ENCODE assay signal across 17 mouse cellular contexts in the genomic region with DNA sequence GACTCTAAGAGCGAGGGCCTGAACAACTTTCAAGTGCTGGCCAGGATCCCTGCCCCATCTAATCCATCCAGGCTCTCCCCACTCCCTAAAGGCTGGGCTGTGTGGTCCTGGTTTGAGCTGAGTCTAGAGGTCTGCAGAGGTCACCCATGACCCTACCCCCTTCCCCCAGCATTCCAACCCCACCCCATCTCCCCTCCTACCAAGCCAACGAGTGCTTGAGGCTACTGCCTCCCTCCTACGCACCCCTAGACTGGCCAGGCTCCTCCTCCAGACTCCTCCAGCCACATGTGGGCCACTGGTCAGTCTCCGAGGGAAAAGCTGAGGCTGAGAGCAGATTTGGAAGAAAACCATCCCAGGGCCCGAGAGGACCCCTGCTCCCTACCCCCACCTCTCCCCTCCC.
DNase-seq lines count a peak whose midpoint lies in the region; ATAC-seq and TF ChIP-seq lines count a peak whose summit lies in the region.
"Had no signal": no experiment of that assay in that cellular context is flagged by ENCODE, and none has a peak within 500 bp of the region (broad histone marks: within the 10 kb centered on the region; RNA-seq: fewer than 3 reads in every experiment).

No protein-coding gene starts in this region.

- no peaks in the 10 kb centered on the region for H3K9me3 ChIP-seq in forebrain, embryonic 12.5 days
- H3K9me3 ChIP-seq in forebrain, embryonic 16.5 days (ENCODE audit: control insufficient read depth, low read length), result no peaks in the 10 kb centered on the region
- no peaks in the 10 kb centered on the region for H3K9me3 ChIP-seq in kidney, embryonic 15.5 days (replicated peaks)
- H3K9me3 ChIP-seq: G1E; heart, embryonic 13.5 days; liver, embryonic 12.5 days had no signal

- no peak for DNase-seq in kidney, postnatal 36 days
- peak; percentile 33 for DNase-seq in ovary, postnatal 14 days (ENCODE audit: low spot score)
- DNase-seq in ovary, postnatal 10 days (ENCODE audit: low spot score), result no peak
- no peak for DNase-seq in cerebellum, adult 2 months
- no peak for DNase-seq in frontal cortex, postnatal 10 days (ENCODE audit: low spot score in 2 of 2)
- DNase-seq: adrenal gland, postnatal 25 days; cerebellum, postnatal 14 days; forebrain, postnatal 0 days; gastrocnemius, postnatal 25 days; layer of hippocampus, adult 9-11 months had no signal

- TF ChIP-seq POLR2A in cerebellum, adult 2 months (IDR thresholded peaks at IDR 0.05; ENCODE audit: borderline replicate concordance, insufficient read depth, low read length), result no peak

- TF ChIP-seq CTCF in cerebellum, adult 2 months (IDR thresholded peaks at IDR 0.05; ENCODE audit: borderline replicate concordance, insufficient read depth, low read depth, low read length), result no peak

- H3K27ac ChIP-seq in forebrain, embryonic 12.5 days, result peak overlapping the region; percentile 56; the same call in 1 of the 2 replicates
- no peak overlapping the region for H3K27ac ChIP-seq in forebrain, embryonic 16.5 days (ENCODE audit: low read length)
- H3K27ac ChIP-seq in kidney, embryonic 15.5 days, result peak overlapping the region; percentile 82
- no peak overlapping the region for H3K27ac ChIP-seq in cerebellum, adult 2 months (ENCODE audit: insufficient read depth, low read length)
- H3K27ac ChIP-seq: heart, embryonic 13.5 days; liver, embryonic 12.5 days; neural tube, embryonic 12.5 days had no signal

- peaks cover 74% of the 10 kb centered on the region for H3K4me1 ChIP-seq in forebrain, embryonic 12.5 days
- H3K4me1 ChIP-seq in forebrain, embryonic 16.5 days (replicated peaks; ENCODE audit: control insufficient read depth, insufficient read depth, low read length), result peaks cover 6% of the 10 kb centered on the region
- H3K4me1 ChIP-seq in kidney, embryonic 15.5 days, result peaks cover 60% of the 10 kb centered on the region
- H3K4me1 ChIP-seq in cerebellum, adult 2 months (ENCODE audit: control insufficient read depth, insufficient read depth, low read length), result no peaks in the 10 kb centered on the region

- WGBS in forebrain, embryonic 12.5 days, result 38% methylated on average over 5 of the region's 5 CpGs
- WGBS in forebrain, embryonic 16.5 days, result 51% methylated on average over 5 of the region's 5 CpGs
- WGBS in kidney, embryonic 15.5 days, result 20% methylated on average over 5 of the region's 5 CpGs
- 78% methylated on average over 5 of the region's 5 CpGs for WGBS in cerebellum, adult 2 months

- H3K4me3 ChIP-seq in forebrain, embryonic 12.5 days (replicated peaks), result no peak overlapping the region
- H3K4me3 ChIP-seq in forebrain, embryonic 16.5 days (replicated peaks; ENCODE audit: low read length), result no peak overlapping the region
- no peak overlapping the region for H3K4me3 ChIP-seq in kidney, embryonic 15.5 days (replicated peaks)
- H3K4me3 ChIP-seq in cerebellum, adult 2 months (replicated peaks; ENCODE audit: insufficient read depth, low read depth, low read length), result no peak overlapping the region
- H3K4me3 ChIP-seq: heart, embryonic 13.5 days; liver, embryonic 12.5 days; neural tube, embryonic 12.5 days had no signal

- H3K36me3 ChIP-seq in forebrain, embryonic 12.5 days (replicated peaks), result peaks cover 21% of the 10 kb centered on the region
- H3K36me3 ChIP-seq in forebrain, embryonic 16.5 days (ENCODE audit: control insufficient read depth, insufficient read depth), result no peaks in the 10 kb centered on the region
- peaks cover 2% of the 10 kb centered on the region; the same call in 1 of the 2 replicates for H3K36me3 ChIP-seq in kidney, embryonic 15.5 days
- H3K36me3 ChIP-seq: G1E; heart, embryonic 13.5 days; liver, embryonic 12.5 days had no signal

- no peak for ATAC-seq in forebrain, embryonic 12.5 days (ENCODE audit: low FRiP score)
- ATAC-seq in forebrain, embryonic 16.5 days, result no peak
- peak; percentile 70 for ATAC-seq in kidney, embryonic 15.5 days (replicated peaks; ENCODE audit: low FRiP score)
- ATAC-seq: forebrain, postnatal 0 days; liver, embryonic 12.5 days had no signal

- H3K27me3 ChIP-seq in forebrain, embryonic 12.5 days, result no peaks in the 10 kb centered on the region
- no peaks in the 10 kb centered on the region for H3K27me3 ChIP-seq in forebrain, embryonic 16.5 days (replicated peaks; ENCODE audit: control insufficient read depth, insufficient read depth, low read length)
- H3K27me3 ChIP-seq in kidney, embryonic 15.5 days, result no peaks in the 10 kb centered on the region
- H3K27me3 ChIP-seq in cerebellum, adult 2 months (ENCODE audit: control insufficient read depth, insufficient read depth, low read length), result no peaks in the 10 kb centered on the region
- H3K27me3 ChIP-seq: liver, embryonic 12.5 days; neural tube, embryonic 12.5 days had no signal

- H3K9ac ChIP-seq in forebrain, embryonic 12.5 days, result no peak overlapping the region
- H3K9ac ChIP-seq in forebrain, embryonic 16.5 days (replicated peaks; ENCODE audit: low read depth, low read length), result no peak overlapping the region
- H3K9ac ChIP-seq in kidney, embryonic 15.5 days, result no peak overlapping the region
- H3K9ac ChIP-seq: forebrain, postnatal 0 days; heart, embryonic 13.5 days; liver, embryonic 12.5 days; neural tube, embryonic 12.5 days had no signal

- H3K4me2 ChIP-seq in forebrain, embryonic 12.5 days, result no peak overlapping the region
- H3K4me2 ChIP-seq in forebrain, embryonic 16.5 days (ENCODE audit: low read length), result no peak overlapping the region
- no peak overlapping the region for H3K4me2 ChIP-seq in kidney, embryonic 15.5 days
- H3K4me2 ChIP-seq: heart, embryonic 13.5 days; liver, embryonic 12.5 days; neural tube, embryonic 12.5 days had no signal

Comparison
In these comparisons a context has a peak if more than half of its experiments do, and no peak if none do; other contexts are left out.
1. H3K27ac ChIP-seq: peak in forebrain, embryonic 12.5 days (single experiment) and kidney, embryonic 15.5 days (single experiment); none in forebrain, embryonic 16.5 days (single experiment) and cerebellum, adult 2 months (single experiment).